Mouse (Mus musculus) heart, postnatal 10 days (tissue): ENCODE results near the gene Rps11. TPM values are rescaled to one million over a fixed set of nuclear protein-coding genes. Genes with fewer than 3 reads are reported as not detected.
"Not testable (repeated sequence)": the region's sequence is repeated elsewhere in the genome, so short reads cannot be mapped to it uniquely, and the experiment has no call there.

Source experiments
- DNase-seq, 2 experiments: peaks; one replicate each; pipeline ENCODE4 v3.0.0; 2021
- intact Hi-C: fragments of 180-260 bp; cut with DNase I; formaldehyde crosslinking; loops from one replicate; pipeline ENCODE4 v1.15.1; 2025
- total RNA-seq, 2 experiments: library from RNA; stranded (reverse); gene quantifications; 2 replicates each; pipeline ENCODE4 v1.2.3; 2021

Rps11 gene
- total RNA-seq, 2 experiments from 2014 or later, result 752 to 773 TPM

DNA sequence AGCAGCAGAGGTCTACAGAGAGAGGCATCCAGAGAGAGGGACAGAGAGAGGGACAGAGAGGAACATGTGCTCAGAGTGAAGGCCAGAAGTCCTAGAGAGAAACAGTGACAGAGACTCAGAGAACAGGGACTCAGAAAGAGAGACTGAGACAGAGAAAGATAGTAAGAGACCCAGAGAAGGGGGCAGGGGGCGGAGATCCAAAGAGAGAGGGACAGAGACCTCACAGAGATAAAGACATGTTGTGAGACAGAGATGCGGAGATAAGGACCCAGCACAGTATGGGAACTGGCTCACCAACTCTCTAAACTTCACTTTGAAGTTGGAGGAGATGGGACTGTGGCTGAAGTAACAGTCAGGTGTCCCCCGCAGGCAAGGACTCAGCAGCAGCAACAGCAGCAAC lies 11.1 kb upstream of the Rps11 start:
- no peak for DNase-seq
- intact Hi-C loops, result loop anchor here (5.0 kb wide), 1 partner anchor 153 kb away; no protein-coding TSS in a partner anchor

DNA sequence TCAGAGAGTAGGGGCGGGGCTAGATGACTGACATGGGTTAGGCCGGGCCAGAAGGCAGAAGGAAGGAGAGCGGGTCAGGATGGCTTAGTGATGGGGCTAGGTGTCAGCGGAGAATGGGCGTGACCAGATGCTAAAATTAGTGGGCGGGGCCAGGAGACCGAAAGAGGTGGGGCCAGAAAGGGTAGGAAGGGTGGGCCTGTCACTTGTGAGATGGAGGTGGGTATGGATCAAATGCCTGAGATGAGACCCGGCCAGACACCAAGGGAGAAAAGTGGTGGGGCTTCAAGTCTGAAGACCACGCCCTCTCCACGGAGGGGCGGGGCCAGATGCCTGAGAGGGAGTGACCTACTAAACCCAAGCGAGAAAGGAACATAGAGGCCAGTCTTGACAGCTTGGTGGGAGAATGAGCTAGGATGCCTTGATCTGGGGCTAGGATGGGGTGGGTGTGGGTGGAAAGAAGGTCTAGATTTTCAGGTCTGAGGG lies 10.3 kb upstream of the Rps11 start:
- DNase-seq, result no peak
- intact Hi-C loops, result loop anchor here (5.0 kb wide), 1 partner anchor 152 kb away; no protein-coding TSS in a partner anchor

DNA sequence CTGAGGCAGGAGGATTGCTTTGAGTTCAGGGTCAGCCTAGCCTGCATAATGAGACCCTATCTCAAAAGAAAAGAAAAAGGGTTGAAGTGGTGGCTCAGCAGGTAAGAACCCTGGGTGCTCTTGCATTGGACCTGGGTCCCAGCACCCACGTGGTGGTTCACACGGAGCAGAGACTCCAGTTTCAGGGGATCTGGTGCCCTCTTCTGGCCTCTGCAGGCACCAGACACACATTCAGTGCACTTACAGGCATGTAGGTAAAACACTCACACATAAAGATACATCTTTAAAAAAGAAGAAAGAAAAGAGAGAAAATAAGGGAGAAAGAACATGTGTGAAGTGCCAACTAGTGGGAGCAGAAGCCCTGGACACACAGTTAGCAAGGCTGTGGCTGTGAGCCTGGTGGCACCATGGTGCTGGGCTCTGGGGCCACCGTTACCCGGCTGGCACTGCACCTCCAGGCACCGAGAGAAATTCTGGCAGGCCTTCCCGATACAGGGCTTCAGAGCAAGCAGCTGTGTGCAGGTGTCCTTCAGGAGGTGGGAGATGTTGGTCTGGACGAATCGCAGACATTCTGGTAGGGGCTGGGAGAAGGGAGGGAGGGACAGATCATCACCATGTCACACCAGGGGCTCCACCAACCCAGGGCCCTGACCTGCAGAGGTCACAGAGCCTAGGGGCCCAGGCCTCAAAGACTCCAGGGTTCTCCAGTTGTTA lies 9.4 kb upstream of the Rps11 start:
- no peak for DNase-seq
- intact Hi-C loops, result no loop called here

DNA sequence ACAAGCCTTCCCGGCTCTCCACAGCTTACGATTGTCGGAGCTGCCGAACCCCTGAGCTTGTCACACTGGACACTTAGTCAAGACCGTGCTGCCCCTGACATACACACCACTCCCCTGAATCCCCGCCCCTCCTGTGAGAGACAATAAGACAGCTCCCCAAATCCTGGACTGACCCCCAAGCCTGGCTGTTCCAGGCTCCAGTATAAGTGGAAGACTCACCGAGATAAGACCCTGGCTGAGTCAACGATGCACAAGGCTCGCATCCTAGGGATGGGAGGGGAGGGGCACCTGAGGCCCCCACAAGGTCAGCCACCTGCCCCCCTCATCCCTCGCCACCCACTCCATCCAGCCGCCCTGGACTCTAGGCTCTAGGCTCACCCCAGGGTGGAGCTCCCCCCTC lies 7.6 kb upstream of the Rps11 start:
- no peak for DNase-seq
- intact Hi-C loops, result no loop called here

DNA sequence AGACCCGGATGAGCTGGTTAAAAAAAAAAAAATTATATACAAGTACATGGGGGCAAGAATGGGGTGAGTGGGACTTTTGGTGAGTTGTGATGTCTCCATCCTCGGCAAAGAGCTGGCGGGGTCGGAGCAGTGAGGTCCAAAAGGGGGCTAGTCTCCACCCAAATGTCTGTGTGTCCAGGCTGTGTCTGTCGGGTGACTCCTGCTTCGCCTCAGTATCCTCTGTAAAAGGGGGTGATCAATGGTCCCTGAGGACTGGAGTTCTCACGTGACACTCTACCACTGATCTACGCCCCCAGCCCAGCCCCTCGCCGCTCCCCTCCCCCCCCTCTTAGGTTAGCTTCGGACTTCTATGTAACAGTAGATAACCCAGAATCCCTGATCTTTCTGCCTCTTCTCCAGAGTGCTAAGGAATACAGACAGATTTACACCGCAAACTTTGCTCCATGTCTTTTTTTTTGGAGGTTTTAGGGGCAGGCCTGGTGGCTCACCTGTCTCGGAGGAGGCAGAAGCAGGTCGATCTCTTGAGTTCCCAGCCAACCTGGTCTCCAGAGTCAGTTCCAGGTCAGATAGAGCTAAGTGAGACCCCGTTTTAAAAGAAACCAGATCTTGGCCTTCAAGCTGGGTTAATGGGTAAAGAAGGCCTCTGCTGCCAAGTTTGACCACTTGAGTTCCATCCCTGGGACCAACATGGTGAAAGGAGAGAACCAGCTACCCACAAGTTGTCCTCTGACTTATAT lies 5.7 kb upstream of the Rps11 start:
- intact Hi-C loops, result no loop called here
- DNase-seq, result no peak

DNA sequence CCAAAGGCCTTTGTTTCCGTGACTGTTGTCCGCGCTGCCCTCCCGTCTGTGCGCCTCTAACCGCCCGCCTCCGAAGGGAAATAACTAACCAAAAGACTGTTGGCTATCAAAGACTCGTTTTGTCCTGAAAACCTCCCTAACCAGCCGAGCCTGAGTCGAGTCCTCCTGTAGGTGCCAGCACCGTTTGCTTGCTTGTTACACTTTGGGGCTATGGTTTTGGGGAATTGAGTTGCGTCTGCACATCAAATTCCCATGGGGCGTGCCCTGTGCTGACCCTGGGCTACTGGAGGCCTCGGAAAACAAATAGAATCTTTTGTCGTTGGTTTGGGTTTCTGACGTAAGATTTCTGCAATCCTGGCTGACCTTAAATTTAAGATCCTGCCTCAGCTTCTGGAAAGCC lies 5.1 kb upstream of the Rps11 start:
- DNase-seq, result no peak
- intact Hi-C loops, result no loop called here

DNA sequence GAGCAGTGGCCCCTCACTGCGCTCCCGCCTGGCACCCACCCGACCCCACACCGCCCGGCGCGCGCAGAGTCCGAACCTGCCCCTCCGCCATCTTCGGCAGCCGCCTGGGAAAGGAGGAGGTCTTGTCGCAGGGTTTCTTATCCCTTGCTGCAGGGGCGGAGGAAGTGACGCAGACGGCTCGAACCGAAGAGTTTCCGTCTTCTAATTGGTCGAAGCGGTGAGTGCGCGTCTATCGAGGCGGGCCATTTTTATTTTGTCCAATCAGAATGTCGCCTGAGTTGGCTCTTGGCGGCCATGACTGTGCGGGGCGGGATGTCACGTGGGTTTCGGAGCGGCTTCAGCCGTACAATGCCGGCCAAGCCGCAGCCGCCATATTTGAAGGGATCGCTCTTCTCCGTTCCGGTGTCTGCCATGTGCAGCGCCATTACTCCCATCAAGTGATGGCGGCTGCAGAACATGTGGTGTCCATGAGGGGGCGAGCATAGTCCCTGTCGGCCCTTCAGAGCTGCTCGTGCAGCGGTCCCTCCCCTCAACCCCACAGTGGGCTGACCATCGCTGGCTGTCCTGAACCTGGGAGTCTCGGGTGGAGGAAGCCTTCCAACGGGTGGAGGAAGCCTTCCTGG lies 4.5 kb upstream of the Rps11 start, which contains the start of gene Rpl13a:
Gene Rpl13a (minus strand): TSS at position 138 of the 623 bp plus-strand sequence.
- intact Hi-C loops, result no loop called here

DNA sequence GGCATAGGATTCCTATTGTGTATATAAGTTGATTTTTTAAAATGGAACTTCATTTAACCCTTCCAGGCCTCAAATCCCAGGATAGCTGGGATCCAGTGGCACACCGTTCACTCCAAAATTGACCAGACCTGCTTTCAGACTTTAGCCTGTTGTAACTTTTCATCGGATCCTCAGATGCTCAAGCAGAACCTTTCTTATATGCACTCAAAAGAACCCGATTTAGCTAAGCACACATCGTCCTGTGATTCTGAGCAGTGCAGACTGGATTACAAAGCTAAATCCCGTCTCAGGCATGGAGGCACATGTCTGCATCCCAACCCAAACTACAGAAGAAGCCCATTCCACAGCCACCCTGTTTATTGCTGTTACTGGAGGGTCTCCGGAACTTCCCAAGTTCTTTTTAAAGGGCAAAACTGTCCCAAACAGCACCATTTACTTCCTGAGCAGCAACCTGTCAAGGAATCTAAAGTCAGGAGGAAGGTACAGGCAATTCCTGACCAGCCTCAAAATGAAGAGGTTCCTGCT lies 3.5 kb upstream of the Rps11 start:
- intact Hi-C loops, result no loop called here
- no peak for DNase-seq

More for the DNA sequence above, 4.5 kb upstream of the Rps11 start, which contains the start of gene Rpl13a:
- DNase-seq, result peak; percentile 99 to 100

DNA sequence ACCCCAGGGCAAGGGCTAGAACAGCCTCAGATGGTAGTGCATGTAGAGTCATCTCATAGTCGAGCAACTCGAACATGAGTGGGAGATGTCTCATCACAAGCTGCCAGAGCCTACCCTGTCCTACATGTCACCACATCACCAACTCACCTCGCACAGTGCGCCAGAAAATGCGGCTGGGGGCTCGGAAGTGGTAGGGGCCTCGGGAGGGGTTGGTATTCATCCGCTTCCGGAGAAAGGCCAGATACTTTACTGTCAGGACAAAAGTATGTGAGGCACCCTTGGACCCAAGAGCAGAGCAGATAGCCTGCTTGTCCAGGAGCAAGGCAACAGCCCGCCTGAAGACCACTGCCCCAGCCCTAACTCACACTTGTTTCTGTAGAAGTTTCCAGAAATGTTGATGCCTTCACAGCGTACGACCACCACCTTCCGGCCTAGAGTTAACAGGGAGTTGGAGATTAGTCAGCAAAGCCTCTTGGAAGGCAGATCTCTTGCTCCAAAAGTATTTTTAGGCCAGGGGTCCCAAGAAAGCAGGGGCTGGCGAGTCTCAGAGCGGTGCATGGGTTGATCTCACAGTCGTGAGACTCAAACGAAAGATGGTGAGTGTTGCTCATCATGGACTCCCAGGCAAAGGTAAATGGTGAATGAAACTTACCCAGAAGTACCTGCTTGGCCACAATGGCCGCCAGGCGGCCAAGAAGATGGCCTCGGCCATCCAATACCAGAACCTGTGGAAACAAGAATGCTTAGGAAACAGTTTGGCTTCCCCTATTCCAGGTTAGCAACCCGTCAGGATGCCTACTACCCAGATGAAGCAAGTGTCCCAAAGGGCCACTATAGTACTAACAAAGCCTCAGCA lies 2.8 kb upstream of the Rps11 start:
- intact Hi-C loops, result no loop called here
- no peak for DNase-seq

DNA sequence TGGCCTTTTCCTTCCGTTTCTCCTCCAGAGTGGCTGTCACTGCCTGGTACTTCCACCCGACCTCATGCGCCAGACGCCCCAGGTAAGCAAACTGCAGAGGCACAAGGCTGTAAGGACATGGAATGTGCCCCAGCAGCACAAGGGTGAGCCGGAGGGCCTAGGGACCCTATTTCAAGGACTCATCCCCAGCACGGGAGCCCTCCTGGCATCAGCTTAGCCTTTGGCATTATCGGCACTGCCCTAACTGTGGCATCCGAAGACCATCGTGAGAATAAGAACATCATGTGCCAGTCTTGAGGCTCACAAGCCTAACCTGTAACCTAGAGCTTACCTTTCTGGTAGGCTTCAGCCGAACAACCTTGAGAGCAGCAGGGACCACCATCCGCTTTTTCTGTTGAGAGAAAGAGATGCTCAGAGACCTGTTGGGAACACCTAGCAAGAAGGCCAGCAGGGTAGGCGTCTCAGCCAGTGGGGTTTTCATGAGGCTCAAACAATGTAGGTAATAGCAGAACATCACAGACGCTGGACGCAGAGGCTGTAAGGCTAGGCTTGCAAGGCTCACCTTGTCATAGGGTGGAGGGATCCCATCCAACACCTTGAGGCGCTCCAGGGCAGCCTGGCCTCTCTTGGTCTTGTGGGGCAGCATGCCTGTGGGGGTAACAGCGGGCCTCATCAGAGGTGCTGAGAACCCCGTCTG lies 2.1 kb upstream of the Rps11 start:
- intact Hi-C loops, result no loop called here

DNA sequence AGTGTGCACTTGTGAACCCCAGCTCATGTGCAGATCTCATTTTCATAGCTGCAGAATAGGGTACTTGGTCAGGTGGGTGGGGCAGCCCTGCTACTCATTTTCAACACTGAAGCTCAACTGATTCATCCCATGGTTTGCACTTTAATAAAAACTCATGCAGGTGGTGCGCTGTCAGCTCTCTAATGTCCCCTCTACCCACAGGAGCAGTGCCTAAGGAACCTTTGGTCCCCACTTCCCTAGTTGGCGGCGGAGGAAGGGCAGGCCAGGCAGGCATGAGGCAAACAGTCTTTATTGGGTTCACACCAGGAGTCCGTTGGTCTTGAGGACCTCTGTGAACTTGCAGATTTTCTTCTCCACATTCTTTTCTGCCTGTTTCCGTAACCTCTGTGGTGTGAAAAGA lies 1.4 kb upstream of the Rps11 start:
- DNase-seq, intact Hi-C loops: not testable (repeated sequence)

More for the DNA sequence above, 2.1 kb upstream of the Rps11 start:
- DNase-seq, result no peak

DNA sequence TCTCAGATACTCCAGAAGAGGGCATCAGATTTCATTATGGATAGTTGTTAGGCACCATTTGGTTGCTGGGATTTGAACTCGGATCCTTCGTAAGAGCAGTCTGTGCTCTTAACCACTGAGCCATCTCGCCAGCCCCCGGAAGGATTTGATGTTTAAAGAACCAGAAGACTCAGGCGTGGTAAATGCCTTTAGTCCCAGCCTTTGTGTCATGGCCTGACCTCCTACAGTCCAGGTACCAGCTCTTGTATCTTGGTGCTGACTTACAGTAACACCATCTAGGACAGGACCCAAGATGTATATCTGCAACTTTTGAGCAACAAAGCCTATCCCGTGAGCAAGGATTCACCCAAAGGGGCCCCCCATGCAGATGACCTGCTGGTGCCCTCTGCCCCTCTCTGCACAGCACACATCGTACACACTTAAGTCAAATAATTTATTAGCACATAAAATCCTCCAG lies 933 bp upstream of the Rps11 start:
- intact Hi-C loops, result no loop called here
- no peak for DNase-seq

DNA sequence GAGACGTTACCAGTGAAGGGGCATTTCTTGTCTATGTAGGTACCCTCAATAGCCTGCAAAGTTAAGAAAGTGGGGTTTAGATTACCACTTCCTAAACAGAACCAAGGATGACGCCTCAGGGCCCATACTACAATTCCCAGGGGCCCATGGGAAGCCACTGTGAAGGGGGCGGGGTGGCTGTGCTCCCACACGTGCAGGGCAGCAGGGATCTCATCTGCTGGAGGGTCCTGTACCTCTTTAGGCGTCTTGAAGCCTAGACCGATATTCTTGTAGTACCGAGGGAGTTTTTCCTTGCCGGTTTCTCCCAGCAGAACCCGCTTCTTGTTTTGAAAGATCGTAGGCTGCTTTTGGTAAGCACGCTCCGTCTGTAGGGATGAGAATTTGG lies 1.1 kb downstream of the Rps11 start:
- no peak for DNase-seq
- intact Hi-C loops, result loop anchor here (5.0 kb wide), 1 partner anchor 41 kb away; no protein-coding TSS in a partner anchor

DNA sequence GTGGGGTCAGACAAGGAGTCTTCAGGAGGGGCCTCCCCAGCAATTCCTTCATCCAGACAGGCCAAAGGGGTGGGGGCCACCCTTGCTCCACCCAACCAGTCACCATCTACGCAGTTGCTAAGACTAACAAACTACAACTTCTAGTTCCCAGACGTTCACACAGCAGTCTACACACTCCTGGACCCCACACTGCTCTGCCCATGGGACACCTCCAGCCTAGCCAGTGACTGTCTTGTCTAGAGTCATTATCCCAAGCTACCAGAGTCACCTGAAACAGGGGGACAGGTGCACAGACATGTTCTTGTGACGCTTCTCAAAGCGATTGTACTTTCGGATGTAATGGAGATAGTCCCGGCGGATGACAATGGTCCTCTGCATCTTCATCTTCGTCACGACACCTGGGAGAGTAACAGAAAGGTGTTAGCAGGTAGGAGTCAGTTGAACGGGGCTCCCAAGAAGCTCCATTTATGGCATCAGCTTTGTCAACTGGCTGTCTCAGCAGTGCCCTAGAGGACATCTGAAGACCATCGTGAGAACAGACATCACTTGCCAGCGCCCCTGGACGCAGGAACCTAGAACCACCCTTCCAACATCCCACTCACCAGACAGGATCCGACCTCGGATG lies 1.6 kb downstream of the Rps11 start:
- no peak for DNase-seq

DNA sequence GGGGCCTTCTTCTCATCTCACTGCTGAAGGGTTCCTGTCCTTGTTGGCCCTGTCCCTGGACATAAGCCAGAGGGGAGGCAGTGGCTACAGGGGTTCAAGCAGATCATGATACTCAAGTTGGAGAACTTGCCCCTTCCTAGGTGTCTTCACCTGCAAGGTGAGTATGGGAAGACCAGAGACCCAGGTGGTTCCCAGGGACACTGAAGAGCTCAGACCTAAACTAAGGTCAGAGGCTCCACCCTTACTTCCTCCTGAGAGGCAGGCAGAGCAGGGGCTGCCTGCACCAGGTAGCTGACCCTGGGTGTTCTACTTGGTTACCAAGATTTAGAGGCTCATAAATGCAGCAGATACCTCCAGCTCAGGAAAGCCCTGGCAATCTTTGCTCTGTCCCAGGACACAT lies 2.3 kb downstream of the Rps11 start:
- no peak for DNase-seq
- intact Hi-C loops, result loop anchor here (5.0 kb wide), 1 partner anchor 40 kb away; no protein-coding TSS in a partner anchor

More for the DNA sequence above, 1.6 kb downstream of the Rps11 start:
- intact Hi-C loops, result loop anchor here (5.0 kb wide), 1 partner anchor 40 kb away; no protein-coding TSS in a partner anchor

DNA sequence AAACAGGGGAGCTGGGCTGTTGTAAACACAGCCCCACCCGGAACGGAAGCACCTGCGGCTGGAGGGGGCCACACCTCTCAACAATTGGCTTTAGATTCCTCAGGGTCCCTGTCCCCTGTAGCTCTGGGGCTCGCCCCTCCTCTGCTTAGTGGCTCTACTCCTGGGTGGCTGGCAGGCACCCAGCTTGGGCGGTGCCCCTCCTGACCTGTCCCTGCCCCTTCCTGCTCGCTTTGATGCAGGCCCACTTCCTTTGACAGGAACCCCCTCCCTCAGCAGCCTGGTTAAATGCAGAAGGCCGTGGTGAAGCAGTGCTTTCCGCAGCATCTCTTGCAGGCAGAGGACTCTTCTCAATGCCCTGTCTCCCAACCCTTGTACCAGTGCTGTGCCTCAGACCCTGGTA lies 2.8 kb downstream of the Rps11 start:
- intact Hi-C loops, result loop anchor here (5.0 kb wide), 1 partner anchor 39 kb away; no protein-coding TSS in a partner anchor
- DNase-seq, result peak; percentile 56 to 63

DNA sequence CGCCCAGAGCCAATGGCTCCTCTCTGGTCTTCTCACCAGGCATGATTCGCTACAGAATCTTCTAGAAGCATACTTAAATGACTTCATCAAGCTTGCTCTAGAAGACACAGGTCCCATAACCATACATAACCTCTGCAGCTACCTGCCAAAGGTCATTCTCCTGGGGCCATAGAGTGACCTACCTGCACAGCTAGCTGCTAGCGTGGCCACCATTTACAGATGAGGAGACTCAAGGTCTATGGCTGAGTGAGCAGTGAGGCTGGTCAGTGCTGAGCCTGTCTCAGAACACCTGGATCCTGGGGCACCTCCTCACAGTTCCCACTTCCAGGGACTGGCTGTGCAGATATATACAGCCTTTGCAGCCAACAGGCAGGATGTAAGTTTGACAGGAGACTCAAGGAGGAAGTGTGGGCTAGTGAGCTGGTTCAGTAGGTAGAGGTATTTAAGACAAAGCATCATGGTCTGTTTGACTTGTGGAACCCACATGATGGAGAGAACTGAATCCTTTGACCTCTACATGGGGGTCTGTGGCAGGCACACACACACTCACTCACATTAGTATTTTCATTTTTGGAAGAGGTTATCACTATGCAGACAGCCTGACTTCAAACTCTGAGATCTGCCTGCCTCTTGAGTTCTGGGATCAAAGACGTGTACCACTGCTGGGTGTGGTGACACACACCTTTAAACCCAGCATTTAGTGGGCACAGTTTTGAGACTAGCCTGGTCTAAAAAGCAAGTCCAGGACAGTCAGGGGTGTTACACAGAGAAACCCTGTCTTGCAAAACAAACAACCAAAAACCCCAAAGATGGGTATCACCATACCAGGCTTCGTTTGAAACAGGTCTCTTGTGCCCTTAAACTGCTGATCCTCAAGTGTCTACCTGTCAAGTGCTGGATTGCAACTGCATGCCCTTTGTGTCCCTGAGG lies 4.2 kb downstream of the Rps11 start:
- intact Hi-C loops, result loop anchor here (2.0 to 5.0 kb wide), 2 partner anchors 15 to 38 kb away; no protein-coding TSS in a partner anchor
- DNase-seq, result no peak
